In the genomic region with DNA sequence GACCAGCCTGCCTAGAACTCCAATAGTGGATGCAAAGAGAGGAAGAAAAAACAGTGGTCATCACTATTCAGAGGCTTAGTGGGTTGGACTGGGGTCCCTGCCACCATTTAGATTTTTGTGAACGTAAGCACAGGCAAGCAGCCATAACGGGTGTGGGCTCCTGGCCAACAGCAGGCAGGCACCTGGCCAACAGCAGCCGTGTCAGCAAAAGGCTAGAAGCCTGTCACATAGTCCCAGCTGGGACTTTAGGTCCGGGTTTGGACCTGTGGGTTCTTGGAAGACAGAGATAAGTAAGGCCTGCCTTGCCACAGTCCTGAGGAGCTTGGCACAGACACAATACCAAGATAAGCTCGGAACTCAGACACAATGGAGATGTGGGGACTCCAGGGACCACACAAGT, we compare ENCODE assay signal across 9 mouse cellular contexts.
A peak's percentile ranks its signal among the peaks of the same experiment; 100 is the strongest.
DNase-seq lines count a peak whose midpoint lies in the region; ATAC-seq and TF ChIP-seq lines count a peak whose summit lies in the region.
"Had no signal": no experiment of that assay in that cellular context is flagged by ENCODE, and none has a peak within 500 bp of the region (broad histone marks: within the 10 kb centered on the region; RNA-seq: fewer than 3 reads in every experiment).

No protein-coding gene starts in this region.

- no peak overlapping the region for H3K9ac ChIP-seq in lung, embryonic 14.5 days
- H3K9ac ChIP-seq in heart, embryonic 14.5 days (ENCODE audit: low read length), result no peak overlapping the region
- H3K9ac ChIP-seq: limb, embryonic 12.5 days had no signal

- DNase-seq in gastrocnemius, adult 2 months, result peak; percentile 25
- no peak for DNase-seq in gastrocnemius, adult 18-20 months (ENCODE audit: low spot score)
- peak; percentile 82 for DNase-seq in lung, embryonic 14.5 days
- DNase-seq in lung, postnatal 36 days, result no peak
- peak; percentile 49 to 50 for DNase-seq in kidney, postnatal 25 days
- no peak for DNase-seq in right cerebral cortex, postnatal 25 days

- no peaks in the 10 kb centered on the region for H3K27me3 ChIP-seq in lung, embryonic 14.5 days (ENCODE audit: insufficient read depth, low read length)
- peaks cover 25% of the 10 kb centered on the region for H3K27me3 ChIP-seq in heart, embryonic 14.5 days (ENCODE audit: control insufficient read depth, insufficient read depth, low read length)

- H3K27ac ChIP-seq in gastrocnemius, adult 2 months, result no peak overlapping the region
- H3K27ac ChIP-seq in lung, embryonic 14.5 days (ENCODE audit: low read depth), result 0 out of 2 replicates have a peak overlapping the region, but pooled peaks have one; percentile 8
- H3K27ac ChIP-seq in heart, embryonic 14.5 days (replicated peaks in 1 of 2; ENCODE audit: control insufficient read depth in 1 of 2, insufficient read depth in 1 of 2, low read depth in 2 of 2, low read length in 2 of 2), result no peak overlapping the region
- H3K27ac ChIP-seq: limb, embryonic 12.5 days had no signal

- no peaks in the 10 kb centered on the region for H3K9me3 ChIP-seq in lung, embryonic 14.5 days (ENCODE audit: low read depth, low read length)
- H3K9me3 ChIP-seq in heart, embryonic 14.5 days (ENCODE audit: control insufficient read depth, low read length), result no peaks in the 10 kb centered on the region
- H3K9me3 ChIP-seq: limb, embryonic 12.5 days had no signal

- no peak overlapping the region for H3K4me2 ChIP-seq in lung, embryonic 14.5 days
- H3K4me2 ChIP-seq in heart, embryonic 14.5 days (ENCODE audit: low read length), result no peak overlapping the region
- H3K4me2 ChIP-seq: limb, embryonic 12.5 days had no signal

- no peaks in the 10 kb centered on the region for H3K36me3 ChIP-seq in lung, embryonic 14.5 days (ENCODE audit: insufficient read depth)
- H3K36me3 ChIP-seq in heart, embryonic 14.5 days (ENCODE audit: control insufficient read depth, insufficient read depth, low read length), result no peaks in the 10 kb centered on the region
- H3K36me3 ChIP-seq: limb, embryonic 12.5 days had no signal

- peak; percentile 85 for ATAC-seq in lung, embryonic 14.5 days (ENCODE audit: insufficient read depth)
- ATAC-seq in heart, embryonic 14.5 days (ENCODE audit: insufficient number of reproducible peaks, insufficient read depth, low FRiP score, low read depth), result peak; percentile 60
- ATAC-seq in CD4-positive, CD25-positive, alpha-beta regulatory T cell, adult 4 months, result no peak

- TF ChIP-seq CTCF in gastrocnemius, adult 2 months (IDR thresholded peaks at IDR 0.05), result no peak
- TF ChIP-seq CTCF in lung, embryonic 14.5 days (IDR thresholded peaks at IDR 0.05; ENCODE audit: low read depth), result no peak

- WGBS in lung, embryonic 14.5 days, result 28% methylated on average over 5 of the region's 5 CpGs
- WGBS in heart, embryonic 14.5 days, result 13% methylated on average over 5 of the region's 5 CpGs

- H3K4me1 ChIP-seq in lung, embryonic 14.5 days (ENCODE audit: insufficient read depth), result no peaks in the 10 kb centered on the region; the same call in none of the 2 replicates
- H3K4me1 ChIP-seq in heart, embryonic 14.5 days (ENCODE audit: control insufficient read depth in 2 of 2, insufficient read depth in 2 of 2, low read length in 2 of 2), result peaks cover 16 to 19% of the 10 kb centered on the region in 2 experiments

- no peak overlapping the region for H3K4me3 ChIP-seq in gastrocnemius, adult 2 months
- H3K4me3 ChIP-seq in lung, embryonic 14.5 days (ENCODE audit: low read depth, low read length), result no peak overlapping the region
- H3K4me3 ChIP-seq in heart, embryonic 14.5 days (ENCODE audit: control insufficient read depth in 1 of 2, insufficient read depth in 1 of 2, low read depth in 1 of 2, low read length in 2 of 2), result no peak overlapping the region
- H3K4me3 ChIP-seq: limb, embryonic 12.5 days had no signal

- intact Hi-C loops in gastrocnemius, adult 2 months (cut with DNase I), result no loop called here

Comparison
In these comparisons a context has a peak if more than half of its experiments do, and no peak if none do; other contexts are left out.
1. DNase-seq: peak in gastrocnemius, adult 2 months (single experiment), lung, embryonic 14.5 days (single experiment) and kidney, postnatal 25 days (2 of 2); none in gastrocnemius, adult 18-20 months (single experiment), lung, postnatal 36 days (single experiment) and right cerebral cortex, postnatal 25 days (single experiment).